Mouse (Mus musculus) embryonic fibroblast, embryonic 13.5 days (primary cell): ENCODE measurements around the gene Atxn7l2.

Experiments
- CTCF ChIP-seq: IDR thresholded peaks from 2 replicates; pipeline ENCODE4 v1.5.1; 2011; ENCODE audit warnings: mild to moderate bottlenecking, control low read depth, low read length, moderate library complexity, borderline replicate concordance; ENCODE audit not compliant: insufficient read depth
- POLR2A ChIP-seq: IDR thresholded peaks from 2 replicates; pipeline ENCODE4 v1.6.1; 2011; ENCODE audit warnings: low read depth, mild to moderate bottlenecking, control low read depth, low read length, moderate library complexity

- TF ChIP-seq CTCF, result no peak
- no peak for TF ChIP-seq POLR2A
These were observed 23.5 kb downstream of the Atxn7l2 start for GRCm38 (mm10) chr3:108187111-108187795.
